Mouse (Mus musculus): ENCODE measurements around the gene Mboat2. TPM values are rescaled to one million over a fixed set of nuclear protein-coding genes. Genes with fewer than 3 reads are reported as not detected.

Mboat2 gene
- polyA plus RNA-seq, 1 experiment from 2014 or later: 69.0 TPM

DNA sequence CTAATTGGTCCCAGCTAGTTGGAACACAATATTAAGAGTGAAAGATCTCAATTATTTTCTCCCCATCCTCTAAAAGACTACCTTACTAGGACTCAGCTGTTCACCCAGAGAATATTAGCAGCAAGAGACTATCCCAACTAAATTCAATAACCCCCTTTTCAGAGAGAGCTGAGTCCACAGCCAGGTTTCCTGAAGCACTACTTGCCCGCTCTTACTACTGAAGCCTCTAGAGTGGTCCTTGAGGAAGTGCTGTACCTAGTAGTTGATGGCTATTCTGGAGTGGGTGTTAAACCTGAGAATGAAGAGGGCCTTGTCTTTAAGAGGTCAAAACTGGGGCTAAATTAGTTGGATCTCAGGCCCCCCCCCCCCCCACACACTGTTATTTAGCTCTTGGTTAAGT lies 593 bp upstream of the Mboat2 start:
- peak overlapping the region; percentile 93 for H3K9ac ChIP-seq (ENCODE audit: low read depth, low read length)
- H3K4me3 ChIP-seq (ENCODE audit: low read depth, low read length): peak overlapping the region; percentile 58
- no peaks in the 10 kb centered on the region for H3K9me3 ChIP-seq (replicated peaks; ENCODE audit: control insufficient read depth, low read length, poor library complexity, severe bottlenecking)
- H3K4me1 ChIP-seq (ENCODE audit: control insufficient read depth, insufficient read depth, low read length): peaks cover 43% of the 10 kb centered on the region
- H3K4me2 ChIP-seq (ENCODE audit: low read length): peak overlapping the region; percentile 83
- H3K27me3 ChIP-seq (ENCODE audit: control insufficient read depth, insufficient read depth, low read depth, low read length): no peaks in the 10 kb centered on the region
- 24% methylated on average over 1 of the region's 1 CpGs for WGBS
- H3K36me3 ChIP-seq (ENCODE audit: control insufficient read depth, insufficient read depth, low read length): no peaks in the 10 kb centered on the region
- H3K27ac ChIP-seq (ENCODE audit: low read length): peak overlapping the region; percentile 97
- ATAC-seq: no peak

DNA sequence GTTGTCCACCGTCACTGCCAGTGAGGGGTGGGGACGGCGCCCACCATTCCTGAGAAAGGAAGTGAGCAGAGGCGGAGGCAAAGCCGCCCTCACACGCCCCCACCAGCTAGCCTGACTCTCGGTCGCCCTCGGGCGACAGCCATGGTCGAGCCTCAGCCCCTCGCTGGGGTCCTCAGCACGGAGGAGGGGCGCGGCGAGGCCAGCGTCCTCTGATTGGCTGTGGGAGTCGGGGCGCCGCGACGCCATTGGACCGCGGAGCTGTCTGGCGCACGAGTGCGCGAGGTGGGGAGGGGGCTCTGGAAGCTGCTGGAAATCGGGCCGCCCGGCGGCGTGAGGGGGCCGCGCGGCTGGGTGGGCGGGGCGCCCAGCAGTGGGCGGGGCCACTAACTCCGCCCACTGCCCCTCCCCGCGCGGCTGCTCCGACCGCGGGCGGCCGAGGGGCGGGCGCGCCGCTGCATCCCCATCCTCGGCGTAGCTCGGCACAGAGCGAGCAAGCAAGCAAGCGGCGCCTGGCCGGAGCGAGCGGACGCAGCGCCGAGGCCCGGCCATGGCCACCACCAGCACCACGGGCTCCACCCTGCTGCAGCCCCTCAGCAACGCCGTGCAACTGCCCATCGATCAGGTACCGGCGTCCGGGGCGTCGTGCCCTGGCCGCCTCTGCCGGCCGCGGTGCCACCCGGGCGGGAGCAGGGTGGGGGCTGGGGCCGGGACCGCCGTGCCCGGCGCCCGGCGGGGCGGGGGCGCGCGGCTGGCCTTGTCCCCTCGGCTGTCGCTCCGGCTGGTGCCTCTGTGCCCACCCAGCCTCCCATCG lies 679 bp downstream of the Mboat2 start:
- Histone ChIP-seq H3K4me3 (ENCODE audit: low read depth, low read length) (peak overlapping the region; percentile 58), H3K4me2 (ENCODE audit: low read length) (peak overlapping the region; percentile 83), H3K36me3 (ENCODE audit: control insufficient read depth, insufficient read depth, low read length) (no peaks in the 10 kb centered on the region), H3K9me3 (replicated peaks; ENCODE audit: control insufficient read depth, low read length, poor library complexity, severe bottlenecking) (no peaks in the 10 kb centered on the region), H3K9ac (ENCODE audit: low read depth, low read length) (peak overlapping the region; percentile 93), H3K27ac (ENCODE audit: low read length) (peak overlapping the region; percentile 97), H3K27me3 (ENCODE audit: control insufficient read depth, insufficient read depth, low read depth, low read length) (no peaks in the 10 kb centered on the region), H3K4me1 (ENCODE audit: control insufficient read depth, insufficient read depth, low read length) (peaks cover 47% of the 10 kb centered on the region)
- peak; percentile 99 for ATAC-seq
- under 1% methylated on average over 83 of the region's 95 CpGs for WGBS

DNA sequence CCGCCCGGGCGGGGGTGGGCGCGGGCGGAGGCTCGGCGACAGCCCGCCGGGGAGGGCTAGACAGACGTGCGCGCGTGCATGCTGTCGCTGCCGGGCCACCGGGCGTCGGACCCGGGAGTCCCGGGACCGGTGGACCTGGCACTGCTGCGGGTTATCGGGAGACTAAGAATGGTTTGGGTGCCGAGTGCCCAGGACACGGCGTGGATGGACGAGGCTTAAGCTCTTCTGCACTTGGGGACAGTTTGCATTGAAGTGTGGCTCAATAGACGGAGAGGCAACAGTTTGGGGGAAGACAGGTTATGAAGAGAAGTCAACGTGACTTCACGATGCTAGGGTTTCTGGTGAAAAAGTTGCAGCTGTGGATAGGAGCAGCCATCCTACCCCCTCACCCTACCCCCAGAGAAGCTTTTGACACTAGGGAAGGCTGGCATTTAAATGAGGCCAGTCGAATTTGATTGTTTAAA lies 1.3 kb downstream of the Mboat2 start:
- peaks cover 43% of the 10 kb centered on the region for H3K4me1 ChIP-seq (ENCODE audit: control insufficient read depth, insufficient read depth, low read length)
- WGBS: 0% methylated on average over 32 of the region's 32 CpGs
- peak overlapping the region; percentile 58 for H3K4me3 ChIP-seq (ENCODE audit: low read depth, low read length)
- H3K9ac ChIP-seq (ENCODE audit: low read depth, low read length): peak overlapping the region; percentile 75
- peak overlapping the region; percentile 89 for H3K27ac ChIP-seq (ENCODE audit: low read length)
- no peak for ATAC-seq
- H3K27me3 ChIP-seq (ENCODE audit: control insufficient read depth, insufficient read depth, low read depth, low read length): no peaks in the 10 kb centered on the region
- no peaks in the 10 kb centered on the region for H3K9me3 ChIP-seq (replicated peaks; ENCODE audit: control insufficient read depth, low read length, poor library complexity, severe bottlenecking)
- H3K36me3 ChIP-seq (ENCODE audit: control insufficient read depth, insufficient read depth, low read length): no peaks in the 10 kb centered on the region
- H3K4me2 ChIP-seq (ENCODE audit: low read length): peak overlapping the region; percentile 79

DNA sequence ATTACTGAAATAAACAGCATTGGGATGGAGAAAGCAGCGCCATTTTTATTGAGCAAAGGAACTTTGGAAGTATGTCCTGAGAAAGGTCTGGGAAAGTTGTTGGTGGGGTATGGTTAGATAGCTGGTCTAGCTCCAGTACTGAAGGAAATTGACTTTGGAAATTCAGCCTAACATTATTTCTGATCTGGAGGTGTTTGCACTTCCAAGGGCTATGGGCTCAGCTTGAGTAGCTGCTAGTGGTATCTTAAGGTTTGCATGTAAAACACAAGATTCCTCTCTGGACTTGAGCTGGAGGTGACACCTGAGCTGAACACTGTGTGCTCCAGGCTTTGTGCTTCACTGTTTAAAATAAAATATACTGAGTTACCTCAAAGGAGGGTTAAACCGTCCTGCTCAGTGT lies 1.8 kb downstream of the Mboat2 start:
- H3K4me2 ChIP-seq (ENCODE audit: low read length): peak overlapping the region; percentile 79
- peak overlapping the region; percentile 75 for H3K9ac ChIP-seq (ENCODE audit: low read depth, low read length)
- peak overlapping the region; percentile 58 for H3K4me3 ChIP-seq (ENCODE audit: low read depth, low read length)
- H3K27me3 ChIP-seq (ENCODE audit: control insufficient read depth, insufficient read depth, low read depth, low read length): no peaks in the 10 kb centered on the region
- no peak overlapping the region for H3K27ac ChIP-seq (ENCODE audit: low read length)
- peaks cover 39% of the 10 kb centered on the region for H3K4me1 ChIP-seq (ENCODE audit: control insufficient read depth, insufficient read depth, low read length)
- WGBS: 30% methylated on average over 2 of the region's 2 CpGs
- H3K9me3 ChIP-seq (replicated peaks; ENCODE audit: control insufficient read depth, low read length, poor library complexity, severe bottlenecking): no peaks in the 10 kb centered on the region
- no peaks in the 10 kb centered on the region for H3K36me3 ChIP-seq (ENCODE audit: control insufficient read depth, insufficient read depth, low read length)
- ATAC-seq: no peak

DNA sequence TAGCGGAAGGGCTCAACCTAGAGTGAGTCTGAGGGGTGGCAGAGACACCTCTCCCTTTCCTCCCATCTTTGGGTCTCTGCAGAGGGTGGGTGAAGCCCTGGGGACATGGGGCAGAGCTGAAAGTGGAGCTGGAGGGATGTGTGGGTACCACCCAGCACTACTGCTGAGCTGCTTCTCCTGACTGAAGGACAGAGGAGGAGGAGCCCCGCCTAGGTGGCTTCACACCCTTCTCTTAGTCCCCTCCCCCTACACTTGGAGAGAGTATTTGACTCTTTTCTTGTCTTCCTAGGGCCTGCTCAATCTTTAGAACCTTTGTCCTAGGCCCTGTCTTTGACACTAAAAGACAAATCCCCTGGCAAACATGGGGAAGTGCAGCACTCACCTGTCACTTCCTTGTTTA lies 7.3 kb downstream of the Mboat2 start:
- Histone ChIP-seq H3K36me3 (ENCODE audit: control insufficient read depth, insufficient read depth, low read length) (no peaks in the 10 kb centered on the region), H3K9me3 (replicated peaks; ENCODE audit: control insufficient read depth, low read length, poor library complexity, severe bottlenecking) (no peaks in the 10 kb centered on the region), H3K4me2 (ENCODE audit: low read length) (no peak overlapping the region), H3K4me1 (ENCODE audit: control insufficient read depth, insufficient read depth, low read length) (peaks cover 34% of the 10 kb centered on the region), H3K27me3 (ENCODE audit: control insufficient read depth, insufficient read depth, low read depth, low read length) (no peaks in the 10 kb centered on the region), H3K27ac (ENCODE audit: low read length) (no peak overlapping the region), H3K4me3 (ENCODE audit: low read depth, low read length) (no peak overlapping the region), H3K9ac (ENCODE audit: low read depth, low read length) (no peak overlapping the region)
- WGBS: 63% methylated on average over 2 of the region's 2 CpGs
- ATAC-seq: no peak

DNA sequence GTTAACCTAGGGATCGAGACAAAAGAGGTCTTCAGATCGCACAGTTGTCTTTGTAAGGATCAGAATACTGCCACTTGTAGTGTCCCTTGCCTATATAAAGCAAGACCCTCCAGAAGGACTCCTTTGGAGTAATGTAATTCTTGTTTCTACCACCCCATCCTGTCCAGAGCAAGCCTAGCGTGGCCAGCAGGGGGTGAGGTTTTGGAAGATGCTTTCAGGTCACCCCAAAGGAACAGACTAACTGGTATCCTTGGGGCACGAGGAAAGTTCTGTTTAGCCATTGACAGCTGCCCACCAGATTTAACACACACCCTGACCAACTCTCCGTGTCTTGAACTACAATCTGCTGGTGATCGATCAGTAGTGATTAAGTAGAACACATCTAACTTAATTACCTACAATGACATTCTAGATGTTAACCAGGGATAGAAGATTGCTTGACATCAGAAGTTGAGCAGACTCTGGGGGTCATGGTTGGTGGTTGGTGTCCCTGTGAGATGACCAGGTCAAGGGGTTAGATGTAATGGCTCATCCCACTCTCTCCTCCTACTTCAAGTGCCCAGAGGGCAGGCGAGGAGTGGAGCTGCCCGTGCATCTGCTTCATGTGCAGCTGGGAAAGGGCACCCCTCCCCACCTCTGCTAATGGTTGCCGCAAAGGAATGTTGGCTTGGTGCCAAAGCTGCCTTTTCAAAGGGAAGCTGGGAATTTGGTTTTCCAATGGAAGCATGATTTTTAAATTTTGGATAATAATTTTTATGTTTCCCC lies 10.6 kb downstream of the Mboat2 start:
- no peak overlapping the region for H3K4me2 ChIP-seq (ENCODE audit: low read length)
- peaks cover 31% of the 10 kb centered on the region for H3K4me1 ChIP-seq (ENCODE audit: control insufficient read depth, insufficient read depth, low read length)
- H3K27ac ChIP-seq (ENCODE audit: low read length): no peak overlapping the region
- ATAC-seq: no peak
- H3K4me3 ChIP-seq (ENCODE audit: low read depth, low read length): no peak overlapping the region
- no peaks in the 10 kb centered on the region for H3K9me3 ChIP-seq (replicated peaks; ENCODE audit: control insufficient read depth, low read length, poor library complexity, severe bottlenecking)
- no peak overlapping the region for H3K9ac ChIP-seq (ENCODE audit: low read depth, low read length)
- WGBS: 58% methylated on average over 9 of the region's 9 CpGs
- no peaks in the 10 kb centered on the region for H3K36me3 ChIP-seq (ENCODE audit: control insufficient read depth, insufficient read depth, low read length)
- no peaks in the 10 kb centered on the region for H3K27me3 ChIP-seq (ENCODE audit: control insufficient read depth, insufficient read depth, low read depth, low read length)

DNA sequence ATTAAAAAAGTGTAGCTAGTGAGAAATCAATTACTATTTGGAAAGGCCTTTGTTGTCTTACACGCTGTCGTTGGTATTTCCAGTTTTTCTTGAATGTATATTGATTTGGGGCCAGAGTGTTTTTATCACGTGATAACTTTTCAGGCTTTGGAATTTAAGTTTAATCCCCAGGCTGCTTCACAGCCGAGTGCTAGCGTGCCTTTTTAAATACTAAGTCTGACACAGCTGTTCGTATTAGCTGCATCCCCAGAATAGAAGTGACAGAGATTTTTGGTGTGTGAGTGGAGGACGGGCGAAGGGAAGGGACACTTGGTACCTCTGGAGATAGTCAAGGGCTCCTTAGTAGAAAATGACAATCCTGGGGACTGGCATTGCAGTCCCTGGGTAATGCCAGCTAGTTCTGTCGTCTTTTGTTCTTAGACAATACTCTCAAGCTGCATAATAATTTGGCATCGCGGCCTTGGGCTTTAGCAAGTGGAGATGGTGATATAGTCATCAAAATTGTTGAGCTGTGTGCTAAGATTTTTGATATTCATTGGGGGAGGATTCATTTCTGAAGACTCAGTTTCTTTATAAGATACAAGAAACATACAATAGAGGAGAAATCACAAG lies 11.7 kb downstream of the Mboat2 start:
- Histone ChIP-seq H3K36me3 (ENCODE audit: control insufficient read depth, insufficient read depth, low read length) (no peaks in the 10 kb centered on the region), H3K9ac (ENCODE audit: low read depth, low read length) (0 out of 2 replicates have a peak overlapping the region, but pooled peaks have one; percentile 20), H3K27ac (ENCODE audit: low read length) (0 out of 2 replicates have a peak overlapping the region, but pooled peaks have one; percentile 22), H3K9me3 (replicated peaks; ENCODE audit: control insufficient read depth, low read length, poor library complexity, severe bottlenecking) (no peaks in the 10 kb centered on the region), H3K27me3 (ENCODE audit: control insufficient read depth, insufficient read depth, low read depth, low read length) (no peaks in the 10 kb centered on the region), H3K4me1 (ENCODE audit: control insufficient read depth, insufficient read depth, low read length) (peaks cover 31% of the 10 kb centered on the region), H3K4me2 (ENCODE audit: low read length) (peak overlapping the region; percentile 29), H3K4me3 (ENCODE audit: low read depth, low read length) (no peak overlapping the region)
- no peak for ATAC-seq
- WGBS: 29% methylated on average over 11 of the region's 11 CpGs

DNA sequence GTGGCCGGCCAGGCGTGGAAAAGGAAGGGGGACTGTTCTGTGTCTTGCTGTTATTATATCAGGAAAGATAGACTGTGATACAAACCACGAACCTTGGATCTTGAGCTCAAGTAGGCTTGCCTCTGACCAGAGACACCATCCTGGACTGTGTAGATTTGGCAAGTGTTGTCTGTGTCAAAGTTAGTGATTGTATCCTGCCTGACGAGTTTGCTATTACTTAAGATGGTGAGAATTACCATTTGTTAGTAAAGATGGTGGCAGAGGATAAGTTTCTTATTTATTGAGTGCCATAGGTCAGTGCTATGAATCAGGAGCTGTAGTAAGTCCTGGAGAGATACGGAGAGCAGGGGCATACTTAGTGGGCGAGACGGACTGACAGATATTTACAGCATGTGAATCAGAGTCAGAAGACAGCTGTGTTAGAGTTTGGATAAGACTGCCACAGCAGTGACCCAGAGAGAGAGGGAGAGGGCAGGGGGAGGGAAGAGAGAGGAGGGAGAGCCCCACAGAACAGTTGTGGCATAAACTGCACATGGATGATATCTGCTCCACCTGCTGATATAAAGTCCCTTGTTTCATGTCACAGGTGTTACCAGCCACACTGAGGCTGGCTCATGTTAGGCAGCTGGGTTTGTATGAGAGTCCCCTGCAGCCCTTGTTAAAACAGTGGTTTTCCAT lies 12.9 kb downstream of the Mboat2 start:
- Histone ChIP-seq H3K9me3 (replicated peaks; ENCODE audit: control insufficient read depth, low read length, poor library complexity, severe bottlenecking) (no peaks in the 10 kb centered on the region), H3K4me3 (ENCODE audit: low read depth, low read length) (no peak overlapping the region), H3K9ac (ENCODE audit: low read depth, low read length) (no peak overlapping the region), H3K27me3 (ENCODE audit: control insufficient read depth, insufficient read depth, low read depth, low read length) (no peaks in the 10 kb centered on the region), H3K4me2 (ENCODE audit: low read length) (no peak overlapping the region), H3K27ac (ENCODE audit: low read length) (no peak overlapping the region), H3K36me3 (ENCODE audit: control insufficient read depth, insufficient read depth, low read length) (no peaks in the 10 kb centered on the region), H3K4me1 (ENCODE audit: control insufficient read depth, insufficient read depth, low read length) (peaks cover 28% of the 10 kb centered on the region)
- WGBS: 75% methylated on average over 7 of the region's 7 CpGs
- no peak; the same call in 1 of the 2 replicates for ATAC-seq
